Mouse (Mus musculus): ENCODE results near the gene Itgal. TPM values are rescaled to one million over a fixed set of nuclear protein-coding genes. Genes with fewer than 3 reads are reported as not detected.

Gene Itgal
- polyA plus RNA-seq, 1 experiment from 2014 or later: 0.91 TPM

DNA sequence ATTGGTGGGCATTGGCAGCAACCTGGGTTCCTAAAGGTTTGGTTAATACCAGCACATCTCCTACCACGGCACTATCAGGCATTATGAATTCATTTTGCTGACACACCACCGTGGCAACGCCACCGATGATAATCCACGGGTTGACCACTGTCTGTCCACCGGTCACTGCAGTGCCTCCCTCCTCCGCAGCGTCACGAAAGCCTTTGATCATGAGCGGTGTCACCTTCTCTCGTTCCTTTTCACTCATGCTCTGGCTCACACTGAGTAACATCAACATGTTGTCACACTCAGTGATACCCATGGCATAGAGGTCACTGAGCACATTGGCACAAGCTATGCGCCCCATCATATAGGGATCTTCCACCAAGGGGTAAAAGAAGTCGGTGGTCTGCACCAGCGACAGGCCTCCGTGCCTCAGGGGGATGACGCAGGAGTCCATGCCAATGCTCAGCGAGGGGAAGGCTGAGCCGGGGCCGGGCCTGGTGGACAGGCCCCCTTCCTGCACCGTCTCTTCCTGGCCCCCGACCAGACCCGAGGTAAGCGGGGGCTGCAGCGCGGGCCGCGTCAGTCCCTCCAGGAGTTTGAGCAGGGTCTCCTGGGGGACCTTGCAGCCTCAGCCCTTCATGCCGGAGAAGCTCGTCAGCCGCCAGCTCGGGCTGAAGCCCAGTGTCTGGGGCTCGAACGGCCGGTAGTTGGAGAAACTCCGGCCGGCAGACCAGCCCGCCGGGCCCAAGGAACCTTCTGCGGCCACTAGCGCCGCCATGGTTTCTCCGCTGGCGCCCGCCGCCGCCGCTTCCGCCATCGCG is 22.7 kb upstream of the Itgal start:
- peaks cover 14% of the 10 kb centered on the region for H3K4me1 ChIP-seq (ENCODE audit: control insufficient read depth, insufficient read depth, low read length)
- H3K9me3 ChIP-seq (ENCODE audit: control insufficient read depth, low read depth, low read length): 0 out of 2 replicates have a peak, but pooled peaks cover 4% of the 10 kb centered on the region
- peak overlapping the region; percentile 97 for H3K9ac ChIP-seq (replicated peaks; ENCODE audit: low read depth, low read length)
- ATAC-seq (ENCODE audit: insufficient number of reproducible peaks, insufficient read depth, low FRiP score, low read depth): peak; percentile 31; the same call in 1 of the 2 replicates
- 16% methylated on average over 50 of the region's 50 CpGs for WGBS
- peak overlapping the region; percentile 95 for H3K4me3 ChIP-seq (ENCODE audit: low read depth, low read length)
- peak overlapping the region; percentile 88 for H3K27ac ChIP-seq (ENCODE audit: low read length)
- peak overlapping the region; percentile 85 for H3K4me2 ChIP-seq (replicated peaks; ENCODE audit: low read depth, low read length)
- H3K36me3 ChIP-seq (ENCODE audit: control insufficient read depth, insufficient read depth, low read length): peaks cover 19% of the 10 kb centered on the region; the same call in 1 of the 2 replicates
- H3K27me3 ChIP-seq (ENCODE audit: control insufficient read depth, insufficient read depth, low read length): no peaks in the 10 kb centered on the region

DNA sequence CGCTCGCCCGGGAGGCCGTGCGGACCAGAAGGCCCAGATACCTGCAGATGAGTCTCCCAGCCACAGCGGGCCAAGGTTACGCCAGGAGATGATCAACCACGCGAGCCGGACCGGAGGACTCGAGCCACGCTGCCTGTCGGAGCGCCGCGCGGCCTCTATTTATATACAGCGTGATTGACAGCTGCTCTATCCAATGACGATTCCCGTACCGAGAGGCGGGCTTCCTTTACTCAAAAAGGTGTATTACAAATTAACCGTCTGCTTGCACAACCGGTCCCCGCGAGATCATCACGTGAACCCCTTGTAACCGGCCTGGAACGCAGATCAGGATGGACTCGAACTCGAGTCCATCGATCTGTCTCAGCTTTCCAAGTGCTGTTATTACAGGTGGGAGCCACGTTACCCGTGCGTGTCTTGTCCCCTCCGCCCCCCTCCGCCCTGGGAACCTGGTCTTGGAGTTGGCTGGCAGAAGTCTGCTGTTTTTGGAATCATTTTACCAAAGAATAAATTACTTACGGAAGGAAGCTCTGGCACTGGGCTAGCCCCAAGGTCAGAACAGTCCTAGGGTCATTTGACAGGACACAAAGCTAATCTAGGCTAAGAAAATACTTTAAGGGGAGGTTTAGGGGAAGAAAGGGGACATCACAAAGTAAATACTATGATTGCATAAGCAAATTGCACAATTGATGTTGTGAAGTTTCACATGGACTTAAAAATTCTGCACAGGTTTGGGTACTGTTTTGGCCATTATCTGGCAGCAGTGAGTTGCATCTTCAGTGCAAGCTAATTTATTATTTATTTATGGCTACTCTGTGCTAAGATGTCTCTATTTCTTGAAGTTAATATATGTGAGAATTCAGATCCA is 21.9 kb upstream of the Itgal start, which contains the start of gene Sephs2:
Sephs2 (minus strand) TSS at position 131 of the 865 bp plus-strand sequence.
- 2% methylated on average over 39 of the region's 39 CpGs for WGBS
- Histone ChIP-seq H3K27me3 (ENCODE audit: control insufficient read depth, insufficient read depth, low read length) (no peaks in the 10 kb centered on the region), H3K9me3 (ENCODE audit: control insufficient read depth, low read depth, low read length) (no peaks in the 10 kb centered on the region), H3K36me3 (ENCODE audit: control insufficient read depth, insufficient read depth, low read length) (peaks cover 19% of the 10 kb centered on the region; the same call in 1 of the 2 replicates), H3K4me2 (replicated peaks; ENCODE audit: low read depth, low read length) (peak within 1 kb of the TSS; percentile 85), H3K4me3 (ENCODE audit: low read depth, low read length) (peak within 1 kb of the TSS; percentile 95), H3K9ac (replicated peaks; ENCODE audit: low read depth, low read length) (peak within 1 kb of the TSS; percentile 97), H3K27ac (ENCODE audit: low read length) (peak within 1 kb of the TSS; percentile 88), H3K4me1 (ENCODE audit: control insufficient read depth, insufficient read depth, low read length) (peaks cover 14% of the 10 kb centered on the region)
- ATAC-seq (ENCODE audit: insufficient number of reproducible peaks, insufficient read depth, low FRiP score, low read depth): peak; percentile 87

DNA sequence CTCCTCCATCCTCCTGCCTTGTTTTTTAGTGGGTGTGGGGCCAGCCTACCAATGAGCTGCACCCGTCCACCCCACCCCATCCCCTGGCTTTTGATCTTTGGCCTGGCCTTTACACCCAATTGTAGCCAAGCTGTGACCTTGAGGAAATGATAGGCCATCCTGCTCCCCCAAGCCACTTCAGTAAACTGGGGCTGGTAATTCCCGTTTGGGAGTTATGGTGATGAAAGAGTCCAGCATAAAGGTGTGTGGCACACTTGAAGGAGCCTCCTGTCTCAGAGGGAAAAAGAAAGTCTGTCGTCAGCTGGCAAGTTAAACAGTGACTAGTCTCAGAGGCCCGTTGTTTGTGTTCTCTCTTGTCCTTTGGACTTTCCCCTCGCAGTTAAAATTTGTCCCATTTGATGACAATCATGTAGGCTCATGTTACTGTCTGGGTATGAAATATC is 19.5 kb upstream of the Itgal start:
- no peak overlapping the region for H3K4me3 ChIP-seq (ENCODE audit: low read depth, low read length)
- H3K27ac ChIP-seq (ENCODE audit: low read length): peak overlapping the region; percentile 63; the same call in 1 of the 2 replicates
- no peak overlapping the region for H3K4me2 ChIP-seq (replicated peaks; ENCODE audit: low read depth, low read length)
- no peaks in the 10 kb centered on the region for H3K9me3 ChIP-seq (ENCODE audit: control insufficient read depth, low read depth, low read length)
- peaks cover 14% of the 10 kb centered on the region for H3K4me1 ChIP-seq (ENCODE audit: control insufficient read depth, insufficient read depth, low read length)
- 0 out of 2 replicates have a peak, but pooled peaks cover 4% of the 10 kb centered on the region for H3K36me3 ChIP-seq (ENCODE audit: control insufficient read depth, insufficient read depth, low read length)
- H3K27me3 ChIP-seq (ENCODE audit: control insufficient read depth, insufficient read depth, low read length): no peaks in the 10 kb centered on the region
- 53% methylated on average over 5 of the region's 5 CpGs for WGBS
- no peak for ATAC-seq (ENCODE audit: insufficient number of reproducible peaks, insufficient read depth, low FRiP score, low read depth)
- H3K9ac ChIP-seq (replicated peaks; ENCODE audit: low read depth, low read length): no peak overlapping the region

DNA sequence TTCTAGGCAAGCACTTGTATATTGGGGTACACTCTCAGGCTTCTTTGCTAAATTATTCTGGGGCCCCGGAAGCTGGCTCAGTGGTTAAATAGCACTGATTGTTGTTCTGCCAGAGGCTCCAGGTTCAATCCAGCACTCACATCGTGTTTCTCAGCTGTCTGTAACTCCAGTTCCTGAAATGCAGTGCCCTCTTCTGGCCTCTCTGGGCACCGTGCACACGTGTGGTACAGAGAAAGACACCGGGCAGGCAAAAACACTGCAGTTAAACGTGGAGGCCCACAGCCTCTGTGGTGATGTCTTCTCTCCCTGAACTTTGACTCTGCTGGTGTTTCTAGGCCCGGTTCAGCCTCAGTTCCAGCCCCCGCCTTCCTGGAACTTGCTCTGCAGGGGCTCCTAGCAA is 17.7 kb upstream of the Itgal start:
- Histone ChIP-seq H3K9ac (replicated peaks; ENCODE audit: low read depth, low read length) (no peak overlapping the region), H3K36me3 (ENCODE audit: control insufficient read depth, insufficient read depth, low read length) (no peaks in the 10 kb centered on the region), H3K9me3 (ENCODE audit: control insufficient read depth, low read depth, low read length) (no peaks in the 10 kb centered on the region), H3K27ac (ENCODE audit: low read length) (no peak overlapping the region), H3K27me3 (ENCODE audit: control insufficient read depth, insufficient read depth, low read length) (no peaks in the 10 kb centered on the region), H3K4me2 (replicated peaks; ENCODE audit: low read depth, low read length) (no peak overlapping the region), H3K4me1 (ENCODE audit: control insufficient read depth, insufficient read depth, low read length) (peaks cover 3% of the 10 kb centered on the region; the same call in 1 of the 2 replicates), H3K4me3 (ENCODE audit: low read depth, low read length) (no peak overlapping the region)
- no peak for ATAC-seq (ENCODE audit: insufficient number of reproducible peaks, insufficient read depth, low FRiP score, low read depth)
- 16% methylated on average over 8 of the region's 8 CpGs for whole genome bisulfite sequencing

DNA sequence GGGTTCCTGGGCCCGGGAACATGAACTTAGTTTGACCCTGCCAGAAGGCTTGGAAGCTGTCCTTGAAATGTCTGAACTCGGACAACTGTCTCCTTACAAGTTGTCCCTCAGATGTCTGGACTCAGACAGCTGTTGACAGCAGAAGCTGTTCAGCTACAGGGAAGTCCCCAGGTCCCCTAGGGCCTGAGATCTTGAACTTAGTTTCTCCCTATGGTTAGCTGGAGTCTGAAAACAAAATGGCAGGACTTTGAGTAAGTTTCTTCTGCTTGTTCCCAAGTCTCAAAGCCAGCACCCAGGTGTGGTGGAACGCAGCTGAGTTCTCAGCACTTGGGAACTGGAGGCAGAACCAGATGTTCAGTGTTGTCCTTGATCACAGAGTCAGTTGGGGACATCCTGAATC is 16.0 kb upstream of the Itgal start:
- no peaks in the 10 kb centered on the region for H3K27me3 ChIP-seq (ENCODE audit: control insufficient read depth, insufficient read depth, low read length)
- H3K36me3 ChIP-seq (ENCODE audit: control insufficient read depth, insufficient read depth, low read length): no peaks in the 10 kb centered on the region
- H3K9ac ChIP-seq (replicated peaks; ENCODE audit: low read depth, low read length): no peak overlapping the region
- no peaks in the 10 kb centered on the region for H3K4me1 ChIP-seq (ENCODE audit: control insufficient read depth, insufficient read depth, low read length)
- H3K4me2 ChIP-seq (replicated peaks; ENCODE audit: low read depth, low read length): no peak overlapping the region
- ATAC-seq (ENCODE audit: insufficient number of reproducible peaks, insufficient read depth, low FRiP score, low read depth): no peak
- 53% methylated on average over 3 of the region's 3 CpGs for WGBS
- no peak overlapping the region for H3K27ac ChIP-seq (ENCODE audit: low read length)
- H3K4me3 ChIP-seq (ENCODE audit: low read depth, low read length): no peak overlapping the region
- no peaks in the 10 kb centered on the region for H3K9me3 ChIP-seq (ENCODE audit: control insufficient read depth, low read depth, low read length)

DNA sequence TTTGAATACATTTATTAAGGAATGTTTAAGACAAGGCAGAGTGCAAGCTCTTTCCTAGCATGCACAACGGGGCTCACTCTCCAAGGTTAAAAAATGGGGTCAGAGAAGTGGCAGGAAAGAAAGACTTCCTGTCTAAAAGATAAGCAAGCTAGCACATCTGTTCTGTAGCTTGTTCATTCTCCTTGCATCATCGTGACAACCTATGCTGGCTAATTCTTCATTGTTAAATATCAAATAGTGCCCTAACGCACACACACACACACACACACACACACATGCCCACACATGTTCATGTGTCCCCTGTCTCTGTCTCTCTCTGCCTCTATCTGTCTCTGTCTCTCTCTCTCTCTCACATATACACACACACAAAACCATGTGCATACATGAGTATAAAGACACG is 14.9 kb upstream of the Itgal start:
- Histone ChIP-seq H3K4me1 (ENCODE audit: control insufficient read depth, insufficient read depth, low read length) (no peaks in the 10 kb centered on the region), H3K36me3 (ENCODE audit: control insufficient read depth, insufficient read depth, low read length) (no peaks in the 10 kb centered on the region), H3K9me3 (ENCODE audit: control insufficient read depth, low read depth, low read length) (no peaks in the 10 kb centered on the region), H3K27me3 (ENCODE audit: control insufficient read depth, insufficient read depth, low read length) (no peaks in the 10 kb centered on the region), H3K4me3 (ENCODE audit: low read depth, low read length) (no peak overlapping the region), H3K4me2 (replicated peaks; ENCODE audit: low read depth, low read length) (no peak overlapping the region), H3K9ac (replicated peaks; ENCODE audit: low read depth, low read length) (no peak overlapping the region), H3K27ac (ENCODE audit: low read length) (no peak overlapping the region)
- no peak for ATAC-seq (ENCODE audit: insufficient number of reproducible peaks, insufficient read depth, low FRiP score, low read depth)
- 36% methylated on average over 4 of the region's 4 CpGs for WGBS

DNA sequence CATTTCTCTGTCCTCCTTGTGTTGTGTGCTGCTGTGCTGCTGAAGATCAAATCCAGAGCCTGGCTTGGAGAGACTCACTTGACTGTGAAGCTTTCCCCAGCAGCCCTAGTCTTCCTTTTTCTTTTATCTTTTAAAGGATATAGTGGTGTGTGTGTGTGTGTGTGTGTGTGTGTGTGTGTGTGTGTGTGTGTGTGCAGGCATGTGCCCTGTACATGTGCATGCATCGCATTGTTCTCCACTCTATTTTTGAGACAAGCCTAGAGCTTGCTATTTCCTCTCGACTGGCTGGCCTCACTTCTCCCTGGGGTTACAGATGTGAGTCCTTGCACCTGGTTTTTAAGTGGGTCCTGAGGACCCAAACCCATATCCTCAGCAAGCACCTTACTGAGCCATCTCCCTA is 13.9 kb upstream of the Itgal start:
- H3K27me3 ChIP-seq (ENCODE audit: control insufficient read depth, insufficient read depth, low read length): no peaks in the 10 kb centered on the region
- H3K36me3 ChIP-seq (ENCODE audit: control insufficient read depth, insufficient read depth, low read length): no peaks in the 10 kb centered on the region
- H3K4me1 ChIP-seq (ENCODE audit: control insufficient read depth, insufficient read depth, low read length): no peaks in the 10 kb centered on the region
- H3K4me3 ChIP-seq (ENCODE audit: low read depth, low read length): no peak overlapping the region
- H3K27ac ChIP-seq (ENCODE audit: low read length): no peak overlapping the region
- no peak overlapping the region for H3K4me2 ChIP-seq (replicated peaks; ENCODE audit: low read depth, low read length)
- H3K9ac ChIP-seq (replicated peaks; ENCODE audit: low read depth, low read length): no peak overlapping the region
- no peaks in the 10 kb centered on the region for H3K9me3 ChIP-seq (ENCODE audit: control insufficient read depth, low read depth, low read length)
- no peak for ATAC-seq (ENCODE audit: insufficient number of reproducible peaks, insufficient read depth, low FRiP score, low read depth)
- WGBS: 74% methylated on average over 2 of the region's 2 CpGs

DNA sequence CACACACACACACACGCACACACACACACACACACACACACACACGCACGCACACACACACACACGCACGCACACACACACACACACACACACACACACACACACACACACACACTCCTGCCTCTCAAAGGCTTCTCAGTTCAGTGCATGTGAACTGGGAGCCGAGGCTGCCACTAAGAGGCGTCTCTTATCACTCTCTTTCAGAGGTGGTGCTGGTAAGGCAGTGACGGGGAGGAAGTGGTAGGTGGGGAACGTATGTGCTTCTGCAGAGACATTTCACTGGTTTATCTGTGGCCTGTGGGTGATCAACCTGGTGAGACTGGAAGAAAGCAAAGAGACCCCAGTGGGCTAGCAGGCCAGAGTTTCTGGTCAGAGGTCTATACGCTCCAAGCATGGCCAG is 10.9 kb upstream of the Itgal start:
- Histone ChIP-seq H3K9ac (replicated peaks; ENCODE audit: low read depth, low read length) (no peak overlapping the region), H3K4me2 (replicated peaks; ENCODE audit: low read depth, low read length) (no peak overlapping the region), H3K9me3 (ENCODE audit: control insufficient read depth, low read depth, low read length) (peaks cover 10% of the 10 kb centered on the region), H3K27me3 (ENCODE audit: control insufficient read depth, insufficient read depth, low read length) (no peaks in the 10 kb centered on the region), H3K4me1 (ENCODE audit: control insufficient read depth, insufficient read depth, low read length) (no peaks in the 10 kb centered on the region), H3K27ac (ENCODE audit: low read length) (no peak overlapping the region), H3K36me3 (ENCODE audit: control insufficient read depth, insufficient read depth, low read length) (no peaks in the 10 kb centered on the region), H3K4me3 (ENCODE audit: low read depth, low read length) (no peak overlapping the region)
- 74% methylated on average over 7 of the region's 10 CpGs for WGBS
- no peak for ATAC-seq (ENCODE audit: insufficient number of reproducible peaks, insufficient read depth, low FRiP score, low read depth)
